Mouse (Mus musculus): Measurements from ENCODE around the gene Chn2.

DNA sequence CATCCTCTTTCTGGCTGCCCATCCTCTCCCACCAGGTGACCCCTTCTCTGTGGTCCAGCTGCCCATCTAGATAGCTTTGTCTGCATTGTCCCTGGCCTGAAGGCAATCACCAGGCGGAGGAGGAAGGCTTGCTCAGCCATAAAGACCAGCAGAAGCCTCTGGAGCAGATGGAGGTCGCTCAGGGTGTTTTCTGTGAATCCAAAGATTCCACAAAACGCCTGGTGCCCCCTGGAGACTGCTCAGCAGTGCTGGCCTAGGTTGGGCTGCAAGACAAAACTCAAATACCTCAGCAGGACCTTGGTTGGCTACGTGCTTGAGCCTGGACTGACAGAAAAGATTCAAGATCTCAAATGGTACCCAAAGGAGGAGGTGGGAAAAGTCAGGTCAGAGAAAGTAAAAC is 186.0 kb downstream of the Chn2 start:
- TF ChIP-seq CTCF (IDR thresholded peaks at IDR 0.05; ENCODE audit: insufficient read depth, low read length) (no peak), POLR2A (IDR thresholded peaks at IDR 0.05; ENCODE audit: borderline replicate concordance, extremely low read depth, low read depth, low read length) (no peak)

All from lung, adult 2 months (tissue).